Mouse (Mus musculus): ENCODE data around the gene Prkce.

- no peak for TF ChIP-seq CTCF (IDR thresholded peaks at IDR 0.05; ENCODE audit: low read depth)
- peak; percentile 21; the same call in 1 of the 2 replicates for TF ChIP-seq EP300 (IDR thresholded peaks at IDR 0.05; ENCODE audit: low read depth)
These were observed 842 bp upstream of the Prkce start for GRCm38 (mm10) chr17:86166567-86167319.
